Mouse (Mus musculus) lung, postnatal 0 days (tissue): ENCODE measurements at regions not wholly inside any gene's neighbourhood (a gene's known extent, or its start where the extent isn't known, plus 50 kb on each side); places are given as distances from the start of the nearest gene placed in this dataset.

ENCODE experiments used
- CTCF ChIP-seq: IDR thresholded peaks from 2 replicates; pipeline ENCODE4 v1.5.1; 2016; ENCODE audit warnings: antibody characterized with exemption, mild to moderate bottlenecking
- EP300 ChIP-seq: IDR thresholded peaks from 2 replicates; pipeline ENCODE4 v1.6.1; 2016; ENCODE audit warnings: antibody characterized with exemption, mild to moderate bottlenecking, control low read depth

GRCm38 (mm10) chr17:48646626-48647195, 192.0 kb downstream of the Unc5cl start:
- TF ChIP-seq CTCF (no peak), EP300 (no peak)
